Mouse (Mus musculus): ENCODE results near the gene Naip5. TPM values are rescaled to one million over a fixed set of nuclear protein-coding genes. Genes with fewer than 3 reads are reported as not detected.
"Not testable (repeated sequence)": the region's sequence is repeated elsewhere in the genome, so short reads cannot be mapped to it uniquely, and the experiment has no call there.

Gene Naip5
- 0.38 and 0.42 TPM in 2 replicates for polyA plus RNA-seq (2015; fragmentation: Nextera tagmentation; extraction: Ambion mirVana)

GRCm38 (mm10) chr13:100246223-100246622, at the start of gene Naip5:
Gene Naip5 (minus strand): TSS chr13:100246323.
- not testable (repeated sequence) for H3K9me3 ChIP-seq (replicated peaks; ENCODE audit: low read length); H3K36me3 ChIP-seq (ENCODE audit: insufficient read depth, low read length); DNase-seq (ENCODE audit: low spot score); H3K27ac ChIP-seq; H3K4me2 ChIP-seq (ENCODE audit: low read length); H3K4me3 ChIP-seq (replicated peaks; ENCODE audit: low read depth, low read length); H3K9ac ChIP-seq (ENCODE audit: low read depth, low read length); ATAC-seq (replicated peaks; ENCODE audit: low FRiP score, low read depth); H3K4me1 ChIP-seq (replicated peaks; ENCODE audit: insufficient read depth, low read length); H3K27me3 ChIP-seq (ENCODE audit: insufficient read depth, low read length)
- WGBS: 76% methylated on average over 4 of the region's 4 CpGs

DNA sequence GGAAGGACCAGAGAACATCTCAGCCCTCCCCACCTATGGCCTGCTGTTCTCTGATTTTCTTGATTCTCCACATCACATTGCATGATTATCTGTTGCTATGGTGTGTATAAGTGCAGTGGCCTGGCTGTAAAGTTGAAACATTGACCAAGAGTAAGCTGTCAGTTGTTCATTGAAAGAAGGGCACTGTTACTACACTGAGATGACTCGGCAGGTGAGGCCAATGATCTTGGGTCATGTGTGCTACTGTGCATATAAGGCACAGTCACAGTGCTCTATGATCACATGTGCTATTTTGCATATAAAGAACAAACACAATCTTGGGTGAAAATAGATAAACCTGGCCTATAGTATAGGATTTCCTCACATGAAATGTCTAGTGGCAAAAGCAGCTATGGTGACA, 38.5 kb upstream of the Naip5 start:
- Histone ChIP-seq H3K36me3 (ENCODE audit: insufficient read depth, low read length) (no peaks in the 10 kb centered on the region), H3K4me2 (ENCODE audit: low read length) (no peak overlapping the region), H3K9ac (ENCODE audit: low read depth, low read length) (no peak overlapping the region), H3K4me1 (replicated peaks; ENCODE audit: insufficient read depth, low read length) (no peaks in the 10 kb centered on the region), H3K9me3 (replicated peaks; ENCODE audit: low read length) (no peaks in the 10 kb centered on the region), H3K27ac (no peak overlapping the region), H3K4me3 (replicated peaks; ENCODE audit: low read depth, low read length) (no peak overlapping the region), H3K27me3 (ENCODE audit: insufficient read depth, low read length) (no peaks in the 10 kb centered on the region)
- WGBS: 90% methylated on average over 1 of the region's 1 CpGs
- TF ChIP-seq CTCF (IDR thresholded peaks at IDR 0.05; ENCODE audit: low read depth): no peak
- ATAC-seq (replicated peaks; ENCODE audit: low FRiP score, low read depth): no peak
- DNase-seq (ENCODE audit: low spot score): no peak

GRCm38 (mm10) chr13:100271474-100272132, 25.5 kb upstream of the Naip5 start:
- ATAC-seq (replicated peaks; ENCODE audit: low FRiP score, low read depth); H3K4me2 ChIP-seq (ENCODE audit: low read length); DNase-seq (ENCODE audit: low spot score); H3K27me3 ChIP-seq (ENCODE audit: insufficient read depth, low read length); H3K36me3 ChIP-seq (ENCODE audit: insufficient read depth, low read length); H3K27ac ChIP-seq; H3K4me1 ChIP-seq (replicated peaks; ENCODE audit: insufficient read depth, low read length); H3K9ac ChIP-seq (ENCODE audit: low read depth, low read length); H3K4me3 ChIP-seq (replicated peaks; ENCODE audit: low read depth, low read length); H3K9me3 ChIP-seq (replicated peaks; ENCODE audit: low read length): not testable (repeated sequence)
- WGBS: no CpG with 5 or more reads among the region's 1 CpGs

DNA sequence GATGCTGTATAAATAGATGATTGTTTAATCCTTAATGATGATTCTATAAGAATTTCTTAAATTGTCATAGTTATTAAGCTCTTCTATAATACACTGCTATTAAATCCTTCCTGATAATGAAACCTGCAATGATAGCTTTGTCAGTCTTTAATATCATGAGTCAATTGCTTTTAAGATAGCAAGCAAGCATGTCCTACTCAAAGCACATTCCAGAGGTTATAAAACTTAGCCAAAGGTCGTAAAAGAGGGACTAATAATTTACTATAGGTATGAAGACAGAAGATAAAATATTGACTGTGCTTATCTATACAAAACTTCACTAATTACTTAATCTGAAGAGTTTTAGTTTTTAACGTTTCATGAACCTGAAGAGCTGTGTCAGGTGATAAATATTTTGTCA, 10.9 kb upstream of the Naip5 start:
- not testable (repeated sequence) for ATAC-seq (replicated peaks; ENCODE audit: low FRiP score, low read depth); DNase-seq (ENCODE audit: low spot score); H3K27me3 ChIP-seq (ENCODE audit: insufficient read depth, low read length); H3K36me3 ChIP-seq (ENCODE audit: insufficient read depth, low read length); H3K4me2 ChIP-seq (ENCODE audit: low read length); H3K4me1 ChIP-seq (replicated peaks; ENCODE audit: insufficient read depth, low read length); H3K9me3 ChIP-seq (replicated peaks; ENCODE audit: low read length); H3K9ac ChIP-seq (ENCODE audit: low read depth, low read length); H3K27ac ChIP-seq; H3K4me3 ChIP-seq (replicated peaks; ENCODE audit: low read depth, low read length)
- 51% methylated on average over 2 of the region's 2 CpGs for WGBS

- H3K9ac ChIP-seq (ENCODE audit: low read depth, low read length); H3K4me3 ChIP-seq (replicated peaks; ENCODE audit: low read depth, low read length); H3K36me3 ChIP-seq (ENCODE audit: insufficient read depth, low read length); H3K9me3 ChIP-seq (replicated peaks; ENCODE audit: low read length); H3K4me1 ChIP-seq (replicated peaks; ENCODE audit: insufficient read depth, low read length); H3K27me3 ChIP-seq (ENCODE audit: insufficient read depth, low read length); DNase-seq (ENCODE audit: low spot score); H3K4me2 ChIP-seq (ENCODE audit: low read length); H3K27ac ChIP-seq; ATAC-seq (replicated peaks; ENCODE audit: low FRiP score, low read depth): not testable (repeated sequence)
- 82% methylated on average over 5 of the region's 6 CpGs for WGBS
These were observed 9.8 kb upstream of the Naip5 start for GRCm38 (mm10) chr13:100255925-100256324.

DNA sequence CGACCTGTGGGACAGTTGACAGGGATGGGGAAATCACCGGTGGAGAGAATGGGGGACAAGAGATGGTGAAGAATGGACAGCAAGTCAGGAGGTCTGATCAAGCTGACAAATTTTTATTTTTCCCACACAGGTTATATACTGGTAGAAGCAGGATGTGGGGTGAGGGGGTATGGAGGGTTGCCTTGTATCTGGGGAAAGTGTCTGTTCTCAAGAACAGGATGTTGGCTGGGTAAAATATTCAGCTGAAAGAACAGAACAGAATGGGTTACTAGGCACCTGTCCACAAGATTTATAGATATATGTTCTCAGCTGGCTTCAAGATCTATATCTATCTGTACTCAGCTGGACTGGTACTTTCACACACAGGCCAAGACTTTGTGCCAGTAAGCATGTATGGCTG, 5.8 kb upstream of the Naip5 start:
- H3K27me3 ChIP-seq (ENCODE audit: insufficient read depth, low read length); ATAC-seq (replicated peaks; ENCODE audit: low FRiP score, low read depth); H3K9me3 ChIP-seq (replicated peaks; ENCODE audit: low read length); H3K4me3 ChIP-seq (replicated peaks; ENCODE audit: low read depth, low read length); H3K27ac ChIP-seq; H3K36me3 ChIP-seq (ENCODE audit: insufficient read depth, low read length); H3K4me1 ChIP-seq (replicated peaks; ENCODE audit: insufficient read depth, low read length); DNase-seq (ENCODE audit: low spot score); H3K4me2 ChIP-seq (ENCODE audit: low read length); H3K9ac ChIP-seq (ENCODE audit: low read depth, low read length): not testable (repeated sequence)
- WGBS: 82% methylated on average over 2 of the region's 2 CpGs

GRCm38 (mm10) chr13:100246896-100247519, 885 bp upstream of the Naip5 start:
- not testable (repeated sequence) for ATAC-seq (replicated peaks; ENCODE audit: low FRiP score, low read depth); H3K9me3 ChIP-seq (replicated peaks; ENCODE audit: low read length); H3K36me3 ChIP-seq (ENCODE audit: insufficient read depth, low read length); H3K4me3 ChIP-seq (replicated peaks; ENCODE audit: low read depth, low read length); H3K4me1 ChIP-seq (replicated peaks; ENCODE audit: insufficient read depth, low read length); DNase-seq (ENCODE audit: low spot score); H3K27ac ChIP-seq; H3K27me3 ChIP-seq (ENCODE audit: insufficient read depth, low read length); H3K9ac ChIP-seq (ENCODE audit: low read depth, low read length); H3K4me2 ChIP-seq (ENCODE audit: low read length)
- 68% methylated on average over 5 of the region's 5 CpGs for WGBS
